Mouse (Mus musculus) left cerebral cortex, postnatal 36 days (tissue): ENCODE data around the gene Tmem220. TPM values are rescaled to one million over a fixed set of nuclear protein-coding genes. Genes with fewer than 3 reads are reported as not detected.

Source experiments
- DNase-seq, 2 experiments: peaks; one replicate each; pipeline ENCODE4 v3.0.0; 2021 to 2022; ENCODE audit warnings: low spot score in 2 of 2, mixed read lengths in 1 of 2
- intact Hi-C: fragments of 180-260 bp; cut with DNase I; formaldehyde crosslinking; loops from one replicate; pipeline ENCODE4 v1.15.1; 2025
- total RNA-seq, 2 experiments: library from RNA; stranded (reverse); gene quantifications; 2 replicates each; pipeline ENCODE4 v1.2.3; 2021

Tmem220 gene
- total RNA-seq, 2 experiments from 2014 or later = 0.27 to 0.68 TPM

- DNase-seq = no peak
- intact Hi-C loops = no loop called here
Observed at GRCm38 (mm10) chr11:67051676-67052320, 26.8 kb downstream of the Tmem220 start.

DNA sequence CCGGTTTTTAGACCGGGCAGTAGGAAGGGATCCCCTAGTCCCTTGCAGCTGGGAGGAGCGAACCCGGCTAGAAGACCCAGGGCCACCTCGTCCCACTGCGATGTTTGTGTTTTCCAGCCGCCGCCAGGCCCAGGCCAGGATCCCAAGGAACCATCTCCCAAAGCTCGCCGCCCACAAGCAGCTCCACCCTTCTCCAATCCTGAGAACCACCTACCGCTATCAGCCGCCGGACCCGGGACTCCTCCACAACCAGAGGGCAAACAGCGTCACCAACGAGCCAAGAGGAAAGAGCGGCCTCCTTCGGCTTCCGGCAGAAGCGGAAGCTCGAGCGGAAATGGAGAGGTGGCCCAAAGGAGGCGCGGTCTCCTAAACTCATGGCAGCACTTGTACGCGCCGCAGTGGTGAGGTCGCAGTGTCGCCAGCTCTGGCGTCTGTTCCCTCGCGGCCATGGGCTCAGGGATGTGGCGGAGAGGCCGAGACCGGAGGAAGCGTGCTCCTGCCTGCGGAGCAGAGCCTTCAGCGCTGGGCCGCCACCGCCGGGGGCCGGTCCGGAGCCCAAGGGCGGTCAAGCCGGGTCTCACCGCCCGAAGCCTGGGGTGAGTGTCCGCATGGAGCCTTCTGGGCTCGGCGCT is 27.5 kb downstream of the Tmem220 start, which contains the start of the genes Adprm and Sco1:
Adprm (minus strand) TSS at position 274 of the 632 bp plus-strand sequence.
Sco1 (plus strand) TSS at position 350 of the 632 bp plus-strand sequence.
- peak; percentile 88 to 91 for DNase-seq
- intact Hi-C loops = no loop called here

- intact Hi-C loops = no loop called here
- DNase-seq = no peak
Observed at GRCm38 (mm10) chr11:67054754-67055365, 29.9 kb downstream of the Tmem220 start.

GRCm38 (mm10) chr11:67061311-67061710 is 36.4 kb downstream of the Tmem220 start:
- intact Hi-C loops = no loop called here
- no peak for DNase-seq

- intact Hi-C loops = no loop called here
Observed at GRCm38 (mm10) chr11:67062726-67063125, 37.8 kb downstream of the Tmem220 start.

DNA sequence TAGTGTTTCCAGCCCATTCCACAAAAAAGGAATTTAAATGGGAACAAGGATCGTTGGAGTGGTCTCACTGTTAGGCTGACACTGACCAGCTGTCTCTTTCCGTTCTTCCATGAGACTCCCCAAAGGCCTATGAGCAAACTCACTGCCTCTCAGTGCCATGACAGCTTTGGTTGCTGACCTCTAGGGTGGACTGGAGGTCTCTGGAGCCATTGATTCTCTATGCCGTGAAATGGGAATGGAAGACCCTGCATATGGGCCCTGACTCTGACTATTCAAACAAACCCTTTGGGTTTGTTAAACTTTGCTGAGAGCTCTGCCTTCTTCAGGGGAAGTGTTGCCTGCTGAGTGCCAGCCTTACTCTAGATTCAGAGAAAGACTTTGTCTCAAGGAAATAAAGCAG is 42.8 kb downstream of the Tmem220 start:
- intact Hi-C loops = no loop called here
- no peak for DNase-seq

More at GRCm38 (mm10) chr11:67062726-67063125, 37.8 kb downstream of the Tmem220 start:
- peak in 1 of 2 experiments; percentile 44 for DNase-seq

- intact Hi-C loops = no loop called here
Observed at GRCm38 (mm10) chr11:67072615-67073130, 47.7 kb downstream of the Tmem220 start.

GRCm38 (mm10) chr11:67075036-67075435 is 50.1 kb downstream of the Tmem220 start:
- DNase-seq = no peak

More at GRCm38 (mm10) chr11:67072615-67073130, 47.7 kb downstream of the Tmem220 start:
- no peak for DNase-seq

DNA sequence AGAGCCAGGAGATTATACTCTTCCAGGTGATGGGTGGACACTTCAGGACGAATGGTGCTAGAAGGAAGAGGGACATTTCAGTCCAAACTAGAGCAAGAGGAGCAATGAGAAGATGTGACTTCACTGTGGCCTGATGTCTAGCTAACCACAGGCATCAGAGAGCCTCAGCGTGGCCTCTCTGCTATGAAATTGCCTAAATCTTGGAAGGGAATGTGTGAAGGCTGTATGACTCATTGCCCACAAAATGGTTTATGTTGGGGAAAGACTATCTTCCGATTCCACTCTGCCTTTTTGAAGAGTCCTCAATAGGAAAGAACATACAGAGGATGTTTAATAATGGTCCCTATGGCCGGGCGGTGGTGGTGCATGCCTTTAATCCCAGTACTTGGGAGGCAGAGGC is 51.8 kb downstream of the Tmem220 start:
- intact Hi-C loops = no loop called here
- DNase-seq = no peak

More at GRCm38 (mm10) chr11:67075036-67075435, 50.1 kb downstream of the Tmem220 start:
- intact Hi-C loops = no loop called here

GRCm38 (mm10) chr11:67077435-67077834 is 52.5 kb downstream of the Tmem220 start:
- intact Hi-C loops = no loop called here
- no peak for DNase-seq

GRCm38 (mm10) chr11:67078000-67078399 is 53.0 kb downstream of the Tmem220 start, which contains the start of gene Myh3:
TSS of gene Myh3 (plus strand) at chr11:67078300.
- DNase-seq = no peak
- intact Hi-C loops = no loop called here

DNA sequence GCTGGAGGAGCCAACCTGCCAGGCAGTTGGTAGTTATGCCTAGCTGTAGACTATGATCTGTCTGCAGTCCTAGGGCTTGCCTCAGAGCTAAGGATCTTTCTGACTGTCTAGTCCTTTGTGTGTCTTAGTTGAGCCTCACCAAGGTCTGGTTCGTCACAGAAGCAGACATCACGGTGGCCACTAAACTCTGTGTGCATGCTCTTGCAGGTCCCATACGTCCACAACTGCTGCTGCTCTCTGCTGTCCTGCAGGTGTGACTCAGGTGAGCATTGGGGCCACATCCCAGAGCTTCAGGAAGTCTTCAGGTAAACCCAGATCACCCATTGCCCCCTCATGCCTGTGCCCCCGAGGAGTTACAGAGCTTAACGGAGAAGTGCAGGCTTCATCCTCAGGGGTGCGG is 53.9 kb downstream of the Tmem220 start:
- intact Hi-C loops = no loop called here
- DNase-seq = no peak

- intact Hi-C loops = no loop called here
- DNase-seq = no peak
Observed at GRCm38 (mm10) chr11:67079740-67080139, 54.8 kb downstream of the Tmem220 start.

DNA sequence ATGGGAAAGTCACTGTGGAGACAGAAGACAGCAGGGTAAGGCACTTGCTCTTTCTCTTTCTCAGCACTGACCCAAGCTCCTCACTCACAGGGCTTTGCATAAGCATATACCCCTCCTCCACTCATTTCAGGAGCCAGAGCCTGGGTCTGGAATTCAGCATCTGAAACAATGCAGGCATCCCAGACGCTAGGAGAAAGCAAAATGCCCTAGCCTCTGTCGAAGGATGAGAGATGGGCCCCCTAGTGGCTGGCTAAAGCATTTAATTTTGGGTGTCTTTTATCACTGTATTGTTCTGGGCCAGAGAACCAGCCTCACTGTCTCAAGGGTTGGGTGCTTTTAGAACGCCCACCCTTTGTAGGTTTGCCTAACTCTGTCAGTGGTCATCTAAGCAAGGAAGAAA is 55.2 kb downstream of the Tmem220 start:
- intact Hi-C loops = no loop called here

GRCm38 (mm10) chr11:67081125-67081649 is 56.2 kb downstream of the Tmem220 start:
- DNase-seq = no peak
- intact Hi-C loops = no loop called here

More for the DNA sequence above, 55.2 kb downstream of the Tmem220 start:
- peak; percentile 35 to 41 for DNase-seq

DNA sequence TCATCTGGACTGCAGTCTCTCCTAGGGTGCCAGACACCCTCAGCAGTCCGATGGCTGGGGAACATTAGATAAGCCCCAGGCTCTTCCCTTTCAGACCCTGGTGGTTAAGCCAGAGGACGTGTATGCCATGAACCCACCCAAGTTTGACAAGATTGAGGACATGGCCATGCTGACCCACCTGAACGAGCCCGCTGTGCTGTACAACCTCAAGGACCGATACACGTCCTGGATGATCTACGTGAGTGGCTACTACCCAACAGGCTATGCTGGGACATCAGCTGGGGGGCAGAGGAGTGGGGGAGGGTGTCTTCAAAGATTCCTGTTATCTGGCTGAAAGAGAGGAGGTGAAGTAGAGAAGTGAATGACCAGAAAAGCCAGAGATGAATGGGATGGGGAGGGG is 57.2 kb downstream of the Tmem220 start:
- no peak for DNase-seq
- intact Hi-C loops = no loop called here

GRCm38 (mm10) chr11:67082793-67083192 is 57.8 kb downstream of the Tmem220 start:
- intact Hi-C loops = no loop called here
- DNase-seq = no peak

DNA sequence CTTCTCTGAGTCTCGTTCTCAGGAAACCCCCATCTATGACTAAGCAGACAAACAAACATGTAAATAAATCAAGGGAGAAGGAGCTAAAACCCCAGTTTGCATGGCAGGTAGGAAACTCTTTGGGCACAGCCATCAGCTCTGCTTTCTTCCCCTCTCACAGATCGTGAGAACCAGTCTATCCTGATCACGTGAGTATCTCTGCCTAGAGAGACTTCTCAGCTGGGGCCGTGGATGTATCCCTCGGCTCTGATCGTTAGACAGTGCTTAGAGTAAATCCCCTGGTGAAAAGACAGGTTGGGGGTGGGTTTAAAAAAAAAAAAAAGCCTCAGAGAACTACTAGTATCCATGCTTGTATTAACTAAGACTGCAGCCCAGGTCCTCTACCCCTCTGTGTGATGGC is 58.3 kb downstream of the Tmem220 start:
- DNase-seq = no peak
- intact Hi-C loops = no loop called here

GRCm38 (mm10) chr11:67083712-67084340 is 58.9 kb downstream of the Tmem220 start:
- intact Hi-C loops = loop anchor here (2.0 kb wide), 1 partner anchor 59 kb away; the partner anchor contains the start of gene Tmem220
- DNase-seq = no peak
